Mouse (Mus musculus) gastrocnemius, postnatal 4 days (tissue): ENCODE measurements around the gene Psap. TPM values are rescaled to one million over a fixed set of nuclear protein-coding genes. Genes with fewer than 3 reads are reported as not detected.

ENCODE experiments used
- DNase-seq, 2 experiments: peaks; one replicate each; pipeline ENCODE4 v3.0.0; 2021 to 2022; ENCODE audit warnings: low spot score in 2 of 2, mixed read lengths in 2 of 2
- total RNA-seq, 2 experiments: library from RNA; stranded (reverse); gene quantifications; 2 replicates each; pipeline ENCODE4 v1.2.3; 2021

Psap gene
- total RNA-seq, 2 experiments from 2014 or later, result 457 to 468 TPM

DNA sequence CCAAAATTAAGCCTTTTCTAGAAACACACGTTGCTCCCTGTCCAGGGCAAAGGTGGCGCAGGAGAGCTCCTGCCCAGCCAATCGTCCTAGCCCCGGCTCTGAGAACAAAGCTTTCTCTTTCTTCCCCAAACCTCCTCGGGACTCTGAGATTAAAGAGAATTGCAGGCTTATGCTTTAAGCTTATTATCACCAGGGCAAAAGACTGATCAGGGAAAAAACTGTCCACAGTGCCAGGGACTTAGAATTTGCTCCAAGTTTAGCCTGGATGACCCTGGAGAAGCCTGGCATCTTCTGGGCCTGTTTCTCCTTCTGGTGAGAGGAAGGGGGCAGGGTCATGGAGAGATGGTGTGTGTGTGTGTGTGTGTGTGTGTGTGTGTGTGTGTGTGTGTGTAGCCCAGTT is 15.9 kb upstream of the Psap start:
- DNase-seq, result no peak

DNA sequence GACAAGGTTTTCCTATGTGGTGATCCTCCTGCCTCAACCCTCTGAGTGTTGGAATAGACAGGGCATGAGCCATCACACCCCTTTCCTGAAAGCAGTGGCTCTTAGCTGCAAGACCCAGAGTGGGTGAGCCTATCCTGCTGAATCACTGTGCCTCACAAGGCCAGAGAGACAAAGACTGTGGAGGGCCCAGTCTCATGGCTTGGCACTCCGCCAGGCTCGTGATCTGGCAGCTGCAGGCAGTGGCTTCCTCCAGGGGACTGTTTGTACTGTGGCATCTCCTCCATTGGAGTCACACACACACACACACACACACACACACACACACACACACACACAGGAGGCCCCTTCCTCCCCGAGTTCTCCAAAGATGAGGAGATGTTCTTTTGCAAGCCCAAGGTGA is 15.0 kb upstream of the Psap start:
- peak; percentile 74 to 86 for DNase-seq

DNA sequence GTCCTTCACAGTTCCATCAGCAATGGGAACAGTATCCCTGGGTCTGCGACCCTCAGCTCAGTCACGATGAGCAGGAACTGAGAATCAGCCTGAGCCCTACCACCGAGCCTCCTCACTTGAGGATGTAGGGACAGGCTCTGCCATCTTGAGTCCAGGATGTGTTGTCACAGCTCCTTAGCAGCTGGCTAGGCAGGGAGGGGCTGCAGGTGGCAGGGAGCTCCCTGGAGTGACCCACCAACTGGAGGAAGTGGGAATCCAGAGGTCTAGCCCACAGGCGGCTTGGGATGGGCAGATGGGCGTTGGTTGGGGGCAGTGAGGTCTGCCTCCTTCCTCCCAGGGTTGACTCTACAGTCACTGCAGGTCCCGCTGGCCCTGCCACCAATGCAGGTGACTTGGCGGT is 14.1 kb upstream of the Psap start:
- no peak for DNase-seq

DNA sequence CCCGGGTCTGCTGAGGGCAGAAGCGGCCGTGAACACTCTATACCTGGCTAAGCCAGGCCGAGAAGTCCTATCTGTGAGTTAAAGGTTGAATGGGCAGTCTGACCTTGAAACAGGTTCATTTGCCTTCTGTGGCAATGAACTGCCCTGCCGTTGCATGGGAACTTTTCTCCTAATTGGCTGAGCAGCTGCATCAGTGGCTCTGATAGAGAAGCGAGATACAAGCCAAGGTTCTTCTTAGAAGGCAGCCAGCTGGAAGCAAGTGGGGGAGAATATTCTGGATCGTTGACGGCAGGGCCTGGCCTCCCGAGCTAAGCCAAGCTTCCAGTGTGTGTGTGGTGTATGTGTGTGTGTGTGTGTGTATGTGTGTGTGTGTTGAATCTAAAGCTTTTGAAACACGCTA is 12.2 kb upstream of the Psap start:
- DNase-seq, result peak in 1 of 2 experiments; percentile 53

DNA sequence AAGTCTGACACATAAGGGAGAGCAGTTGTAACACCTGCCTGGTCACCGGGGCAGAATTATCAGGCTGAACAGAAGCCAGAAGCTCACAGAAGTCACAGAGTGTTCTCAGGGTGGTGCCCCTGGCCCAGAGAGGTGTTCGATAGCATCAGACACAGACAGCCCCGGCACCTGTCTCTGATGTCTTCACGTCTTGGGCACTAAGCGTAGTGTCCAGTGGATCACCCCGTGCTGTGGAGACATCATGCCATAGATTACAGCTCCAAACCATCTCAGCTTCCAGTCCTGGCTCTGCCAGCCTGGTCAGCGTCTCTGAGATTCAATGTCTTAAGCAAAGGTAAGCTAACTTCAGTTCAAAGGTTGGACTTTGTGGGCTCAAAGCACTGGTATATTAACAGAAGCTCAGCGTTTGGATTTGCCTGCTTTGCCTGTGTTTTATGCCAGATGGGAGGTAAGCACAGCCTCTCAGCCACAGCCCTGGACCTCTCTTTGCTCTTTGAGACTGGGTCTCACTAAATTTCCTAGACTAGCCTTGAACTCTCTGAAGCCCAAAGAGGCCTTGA is 10.5 kb upstream of the Psap start:
- DNase-seq, result no peak

DNA sequence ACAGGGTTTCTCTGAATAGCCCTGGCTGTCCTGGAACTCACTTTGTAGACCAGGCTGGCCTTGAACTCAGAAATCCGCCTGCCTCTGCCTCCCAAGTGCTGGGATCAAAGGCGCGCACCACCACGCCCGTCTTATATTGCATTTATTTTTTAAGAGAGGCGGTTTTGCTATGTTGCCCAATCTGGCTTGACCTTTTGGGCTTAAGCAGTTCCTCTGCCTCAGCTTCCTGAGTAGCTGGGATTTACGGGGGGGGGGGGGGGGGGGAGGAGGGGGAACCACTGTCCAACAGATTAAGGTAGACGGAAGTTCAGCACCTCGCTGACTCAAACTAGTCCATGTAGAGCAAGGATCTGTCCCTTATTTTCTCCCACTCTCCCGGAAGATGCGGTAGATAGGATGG is 8.7 kb upstream of the Psap start:
- DNase-seq, result no peak

DNA sequence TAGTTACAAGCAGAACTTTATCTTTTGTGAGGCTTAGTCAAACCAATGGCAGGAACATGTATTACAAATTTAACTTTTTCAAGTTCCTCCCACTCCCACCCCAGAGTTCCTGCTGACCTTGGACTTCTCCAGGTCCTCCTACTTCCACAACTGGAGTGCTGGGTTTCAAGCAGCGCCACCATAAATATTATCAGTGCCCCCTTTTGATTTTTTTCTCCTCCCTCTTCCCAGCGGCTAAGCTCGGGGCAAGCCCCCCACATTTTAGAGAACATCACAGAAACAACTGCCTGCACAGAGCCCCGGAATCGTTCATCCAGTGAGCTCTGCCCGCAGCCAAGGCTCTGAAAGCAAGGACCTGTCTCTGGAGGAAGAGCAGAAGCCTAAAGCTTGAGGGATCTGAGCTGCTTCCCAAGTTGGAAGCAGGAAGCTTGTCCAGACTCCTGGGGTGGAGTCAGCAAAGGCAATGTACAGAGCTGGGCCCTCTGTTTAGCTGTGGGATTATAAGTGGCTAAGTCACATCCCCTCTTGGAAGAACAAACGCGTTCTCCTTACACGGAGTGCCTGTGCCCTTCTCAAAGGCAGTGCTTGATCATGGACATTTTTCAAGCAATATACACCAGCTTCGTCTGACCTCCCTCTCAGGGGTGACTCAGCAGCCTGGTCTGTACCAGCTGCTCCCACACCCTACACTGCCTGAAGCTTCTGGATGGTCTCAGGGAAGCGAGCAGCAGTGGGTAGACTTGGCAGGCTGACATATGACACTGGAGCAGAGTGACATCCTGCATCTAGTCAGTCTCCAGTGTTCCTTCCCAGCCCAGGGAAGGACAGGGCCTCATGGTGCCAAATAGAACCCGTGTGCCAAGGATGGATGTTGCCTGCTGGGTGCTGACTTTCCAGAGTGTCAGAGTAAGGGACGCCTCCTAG is 8.0 kb upstream of the Psap start:
- no peak for DNase-seq

DNA sequence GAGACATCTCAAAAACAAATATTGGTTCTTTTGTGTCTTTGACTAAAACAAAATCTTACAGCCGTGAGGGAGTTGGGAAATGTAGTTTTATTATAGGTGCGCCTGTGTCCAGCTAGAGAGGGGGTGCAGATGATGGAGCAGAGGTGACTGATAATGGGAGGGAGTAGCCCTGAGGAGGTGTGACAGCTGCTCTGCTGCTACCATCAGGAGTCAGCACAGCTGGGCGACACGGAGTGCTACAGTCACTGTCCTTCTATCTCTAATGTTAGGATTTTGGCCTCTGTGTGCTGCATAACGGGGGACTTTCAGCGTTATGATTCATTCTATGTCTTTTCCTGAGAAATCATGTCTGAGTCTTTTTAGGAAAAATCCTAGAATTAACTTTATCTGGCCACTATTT is 6.4 kb upstream of the Psap start:
- no peak for DNase-seq

DNA sequence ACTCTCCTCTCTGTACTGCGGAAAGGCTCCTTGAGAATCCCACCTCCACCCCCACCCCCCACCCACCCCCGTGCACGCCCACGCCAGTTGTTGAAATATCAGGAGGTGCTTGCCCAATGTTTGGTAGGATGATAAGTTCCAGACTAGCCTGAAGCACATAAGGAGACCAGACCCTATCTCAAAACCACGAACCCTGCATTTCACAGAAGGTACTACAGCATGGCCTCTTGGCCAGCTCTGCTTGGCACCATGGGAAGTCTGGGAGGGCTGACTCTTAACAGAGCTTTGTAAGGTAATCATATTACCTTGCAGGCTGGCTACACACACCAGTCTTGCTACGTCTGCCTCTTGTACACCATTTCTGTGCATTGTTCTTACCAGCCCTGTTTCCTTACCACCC is 5.2 kb upstream of the Psap start:
- DNase-seq, result no peak

DNA sequence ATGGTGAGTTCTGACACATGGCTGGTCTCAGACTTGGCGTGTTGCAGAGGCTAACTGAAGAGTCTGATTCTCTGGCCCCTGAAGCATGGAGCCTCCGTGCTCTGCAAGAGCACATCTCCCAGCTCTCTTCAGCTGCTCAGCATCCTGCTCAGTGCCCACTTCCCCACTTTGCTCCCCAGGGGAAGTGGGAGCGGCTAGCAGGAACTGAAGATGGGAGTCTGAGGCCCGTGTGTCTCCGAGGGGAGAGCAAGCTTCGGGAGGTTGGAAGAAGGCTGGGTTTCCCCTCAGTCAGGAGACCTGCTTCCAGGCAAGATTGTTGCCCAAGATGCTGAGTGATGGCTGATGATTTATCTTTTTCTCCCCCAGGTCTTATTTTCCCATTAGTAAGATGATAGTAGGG is 4.0 kb upstream of the Psap start:
- DNase-seq, result no peak

DNA sequence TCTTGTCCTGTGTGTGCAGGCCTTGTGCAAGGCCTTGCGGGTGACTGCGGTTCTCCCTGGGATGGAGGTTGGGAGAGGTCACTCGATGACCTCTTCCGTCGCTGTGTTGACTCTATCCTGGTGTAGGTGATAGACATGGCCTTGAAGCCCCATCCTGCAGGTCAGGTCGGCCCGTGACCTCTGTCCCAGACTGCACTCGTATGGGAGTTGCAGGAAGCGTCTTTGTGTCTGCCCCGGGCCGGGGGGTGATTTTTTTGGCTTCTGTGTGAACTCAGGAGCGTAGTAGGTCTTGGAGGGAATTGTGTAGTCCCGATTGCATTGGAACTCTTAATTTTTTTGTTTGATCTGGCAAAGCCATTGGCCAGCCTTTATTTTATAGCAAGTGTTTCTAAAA is 576 bp downstream of the Psap start:
- DNase-seq, result peak in 1 of 2 experiments; percentile 42

DNA sequence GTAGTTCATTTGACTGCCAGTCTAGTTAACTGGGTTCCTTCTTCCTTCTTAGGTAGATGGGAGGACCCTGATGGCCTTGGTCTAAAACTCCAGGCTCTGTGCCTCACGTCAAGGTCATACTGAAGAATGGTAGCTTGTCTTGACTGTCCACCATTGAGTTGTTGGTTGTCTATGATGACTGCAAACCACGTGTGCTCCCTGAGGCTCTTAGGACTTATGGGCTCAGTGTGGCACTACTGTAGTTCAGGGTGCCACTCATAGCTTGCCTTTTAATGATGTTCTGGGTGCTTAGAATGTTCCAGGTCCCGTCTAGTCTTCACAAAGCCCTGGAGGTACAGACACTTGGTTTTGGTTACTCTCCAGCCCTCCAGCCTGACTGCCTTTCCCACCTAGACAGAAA is 1.4 kb downstream of the Psap start:
- no peak for DNase-seq

DNA sequence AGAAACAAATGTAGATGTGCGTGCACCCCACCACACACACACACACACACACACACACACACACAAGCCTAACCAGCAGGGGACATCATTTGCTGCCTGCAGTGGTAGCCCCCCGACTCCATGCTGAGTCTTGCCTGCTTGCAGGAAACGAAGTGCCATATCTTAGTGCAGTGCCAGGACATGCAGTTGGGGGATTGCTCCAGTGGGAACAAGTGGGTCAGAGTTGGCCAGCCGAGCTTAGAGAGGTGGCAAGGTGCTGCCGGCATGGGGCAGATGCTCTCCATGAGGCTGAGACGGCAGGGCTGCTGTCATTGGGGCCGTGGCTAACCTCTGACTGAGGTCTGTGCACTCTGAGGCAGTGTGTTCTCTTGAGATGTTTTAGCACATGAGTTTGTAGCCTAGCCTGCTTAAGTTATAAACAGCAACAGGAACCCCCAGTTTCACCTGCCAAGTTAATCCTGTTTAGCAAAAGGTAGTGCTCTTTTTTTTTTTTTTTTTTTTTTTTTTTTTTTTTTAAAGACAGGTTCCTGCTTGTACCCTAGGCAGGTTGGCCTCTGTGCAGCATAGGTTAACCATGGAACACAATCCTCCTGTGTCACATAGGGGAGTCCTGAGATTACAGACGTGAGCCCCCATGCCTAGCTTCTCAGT is 2.0 kb downstream of the Psap start:
- no peak for DNase-seq

DNA sequence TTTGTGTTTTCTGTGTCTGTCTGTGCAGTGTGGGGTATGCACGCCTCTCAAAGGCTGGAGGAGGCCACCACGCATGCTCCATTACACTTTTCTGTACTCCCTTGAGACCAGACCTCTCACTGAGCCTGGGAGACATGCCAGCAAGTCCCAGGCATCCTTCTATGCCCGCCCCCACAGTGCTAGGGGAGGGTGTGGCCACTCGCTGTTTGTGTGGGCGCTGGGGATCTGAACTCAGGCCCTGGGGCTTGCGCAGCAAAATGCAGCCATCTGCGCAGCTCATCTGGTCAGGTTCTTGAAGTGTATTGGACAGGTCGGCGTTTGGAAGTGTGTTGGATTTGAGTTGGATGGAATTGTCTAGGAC is 2.5 kb downstream of the Psap start:
- DNase-seq, result peak in 1 of 2 experiments; percentile 51

DNA sequence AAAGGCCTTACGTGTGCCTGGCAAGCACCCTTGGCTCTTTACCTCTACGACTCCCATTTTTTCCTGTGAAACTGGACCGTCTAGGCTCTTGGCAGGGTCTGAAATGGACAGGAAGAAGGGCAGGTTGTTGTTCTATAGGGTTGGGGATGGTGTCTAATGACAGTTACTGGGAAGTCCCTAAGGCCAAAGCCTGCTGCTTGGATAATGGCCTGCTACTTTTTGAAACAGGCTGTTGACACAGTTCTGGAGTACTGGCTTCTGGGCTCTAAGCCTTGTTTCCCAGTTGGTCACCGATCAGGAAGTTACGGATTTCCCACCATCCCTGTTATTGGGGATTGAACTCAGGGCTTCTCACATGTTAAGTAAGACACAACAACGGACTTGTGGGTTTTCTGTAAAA is 2.9 kb downstream of the Psap start:
- DNase-seq, result no peak

DNA sequence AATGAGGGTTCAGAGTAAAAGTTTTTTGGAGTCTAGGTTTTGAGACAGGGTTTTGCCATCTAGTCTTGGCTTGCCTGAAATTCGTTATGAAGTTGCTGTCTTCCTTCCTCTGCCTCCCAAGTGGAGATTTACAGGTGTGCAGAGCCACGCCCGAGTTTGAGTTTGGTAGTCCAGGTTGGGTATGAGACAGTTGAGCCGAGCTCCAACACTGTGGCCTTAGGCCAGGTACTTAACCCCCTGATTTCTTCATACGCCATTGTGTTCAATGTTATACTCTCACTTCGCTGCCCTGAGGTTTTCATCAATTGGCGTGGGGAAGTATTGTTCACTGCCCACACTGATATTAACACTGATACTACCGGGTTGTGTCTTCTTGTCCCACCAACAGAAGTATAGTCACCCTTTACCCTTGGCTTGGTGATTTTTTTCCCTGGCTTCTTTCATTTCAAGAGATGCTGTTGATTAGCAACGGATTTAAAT is 4.2 kb downstream of the Psap start:
- DNase-seq, result no peak

DNA sequence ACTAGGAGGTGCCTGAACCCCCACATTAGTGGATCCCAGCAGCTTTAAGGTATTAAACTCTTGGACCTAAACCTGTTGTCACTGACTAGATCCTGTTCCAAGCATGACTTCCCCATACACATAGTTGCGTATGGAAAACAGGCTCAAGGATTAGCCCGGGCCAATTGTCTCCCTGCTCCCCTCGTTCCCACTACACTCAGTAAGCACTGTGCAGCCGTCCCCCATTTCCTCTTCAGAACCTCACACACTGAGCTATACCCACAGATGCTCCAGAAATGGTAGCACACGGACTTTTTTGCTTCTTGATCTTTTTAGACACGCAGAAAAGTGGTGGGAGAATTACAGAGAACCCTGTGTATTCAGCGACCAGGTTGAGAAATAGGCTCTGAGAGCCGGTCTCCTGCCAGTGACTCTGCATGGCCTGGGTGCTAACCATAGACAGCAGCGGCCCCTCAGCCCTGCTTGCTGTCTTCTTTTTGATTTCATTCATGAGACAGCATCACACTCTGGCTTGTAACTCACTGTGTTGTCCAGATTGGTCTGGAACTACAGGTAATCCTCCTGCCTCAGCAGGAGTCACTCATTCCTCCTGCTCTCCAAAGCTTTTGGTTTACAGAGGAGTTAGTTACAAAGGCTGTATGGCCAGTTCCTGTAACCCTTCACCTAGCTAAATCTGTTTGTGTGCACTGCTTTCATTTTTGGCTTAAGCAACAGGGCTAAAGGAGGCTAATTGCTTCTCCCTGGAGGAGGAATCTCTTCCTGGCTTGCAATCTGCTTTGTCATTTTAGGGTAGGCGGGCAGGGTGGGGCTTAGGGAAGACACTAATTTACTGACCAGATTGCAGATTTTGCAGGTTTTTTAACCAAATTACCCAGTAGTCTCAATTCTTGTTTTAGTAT is 4.9 kb downstream of the Psap start:
- DNase-seq, result no peak

DNA sequence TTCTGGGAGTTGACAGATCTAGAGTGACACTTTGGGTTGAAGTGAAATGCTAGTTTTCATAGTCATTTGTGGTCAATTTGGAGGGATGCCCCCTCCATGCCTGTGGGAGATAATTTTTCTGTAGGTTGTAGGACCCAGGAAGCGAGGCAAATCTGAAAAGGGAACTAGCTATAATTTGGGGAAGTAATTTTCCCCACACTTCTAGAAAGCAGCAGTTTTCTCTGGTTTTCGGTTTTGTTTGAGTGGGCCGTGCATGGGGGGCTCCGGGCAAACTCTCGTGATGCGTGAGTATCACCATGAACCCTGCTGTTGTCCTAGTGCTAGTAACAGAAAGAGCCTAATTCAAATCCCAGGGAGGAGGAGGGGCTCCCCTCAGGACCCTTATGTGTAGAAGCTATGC is 6.8 kb downstream of the Psap start:
- DNase-seq, result no peak

DNA sequence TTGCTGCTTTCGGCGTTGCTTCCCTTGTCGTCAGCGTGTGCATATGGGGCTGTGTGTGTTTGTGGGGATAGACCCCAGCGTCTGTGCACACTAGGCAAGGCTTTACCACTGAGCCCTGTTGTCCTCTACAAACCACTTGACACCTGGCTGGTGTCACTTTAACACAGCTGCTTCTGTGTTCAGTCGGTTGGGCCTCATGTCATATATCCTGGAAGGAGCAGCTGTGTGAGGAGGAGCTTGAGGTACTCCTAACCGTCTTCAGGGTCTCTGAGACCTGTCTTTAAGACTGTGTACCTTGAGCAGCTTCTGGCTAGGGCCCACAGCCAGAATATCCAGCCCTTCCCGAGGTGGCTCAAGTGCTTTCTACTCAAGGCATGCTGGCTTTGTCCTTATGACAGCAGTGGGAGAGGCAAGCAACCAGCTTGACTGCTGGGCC is 7.3 kb downstream of the Psap start:
- DNase-seq, result no peak

DNA sequence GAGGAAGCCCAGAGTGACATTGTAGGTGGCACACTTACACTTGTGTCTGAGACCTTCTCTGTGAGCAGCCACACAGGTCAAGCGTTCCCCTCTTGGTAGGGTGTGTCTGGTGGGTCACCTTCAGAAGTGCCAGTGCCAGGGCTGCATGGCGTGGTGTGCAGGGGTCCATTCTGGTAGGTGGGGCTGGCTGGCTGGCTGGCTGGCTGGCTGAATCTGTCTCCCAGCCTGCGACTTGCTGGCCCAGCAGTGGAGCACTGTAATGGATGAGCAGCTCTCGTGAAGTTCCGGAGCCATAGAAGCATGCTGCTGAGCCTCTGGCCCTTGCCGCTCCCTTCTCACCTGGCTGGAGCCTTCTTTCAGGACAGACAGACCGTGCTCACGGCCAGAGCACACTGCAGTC is 7.8 kb downstream of the Psap start:
- no peak for DNase-seq

DNA sequence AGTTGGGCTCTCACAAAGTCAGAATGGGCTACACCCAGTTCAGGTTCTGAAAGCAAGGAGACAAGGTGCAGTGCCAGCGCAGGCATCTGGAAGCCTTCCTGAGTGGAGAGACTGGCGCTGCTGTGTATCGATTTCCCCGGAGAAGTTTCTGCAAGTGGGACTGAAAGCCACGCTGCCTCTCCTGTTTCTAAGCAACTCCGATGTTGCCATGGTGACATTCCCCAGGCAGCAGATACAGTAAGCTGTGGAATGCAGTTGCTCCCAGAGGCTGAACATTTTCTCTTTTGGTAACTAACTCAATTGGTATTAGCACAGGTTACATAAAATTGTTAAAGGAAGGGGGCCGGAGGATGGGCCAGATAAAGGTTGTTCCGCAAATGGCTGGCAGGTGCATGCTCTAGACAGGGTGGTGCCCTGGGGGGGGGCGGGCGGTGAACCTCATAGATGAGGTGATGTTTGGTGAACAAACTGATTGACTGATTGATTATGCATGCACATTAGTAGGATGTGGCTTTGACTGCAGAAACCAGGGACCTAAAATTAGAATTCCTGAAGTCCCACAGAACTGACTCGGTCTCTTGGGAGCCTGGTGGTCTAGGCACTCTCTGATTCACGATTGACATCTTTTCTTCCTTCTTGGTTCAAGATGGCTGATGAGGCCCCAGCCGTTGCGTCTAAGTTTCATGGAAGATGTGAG is 8.4 kb downstream of the Psap start:
- peak in 1 of 2 experiments; percentile 60 for DNase-seq
